Mouse (Mus musculus) NIH3T3 (cell line): Measurements from ENCODE around the gene Tmem174.

ENCODE experiments used
- DNase-seq: peaks from one replicate; pipeline ENCODE4 v3.0.0-alpha.2; 2012; ENCODE audit warnings: low read depth

Tmem174 gene

DNA sequence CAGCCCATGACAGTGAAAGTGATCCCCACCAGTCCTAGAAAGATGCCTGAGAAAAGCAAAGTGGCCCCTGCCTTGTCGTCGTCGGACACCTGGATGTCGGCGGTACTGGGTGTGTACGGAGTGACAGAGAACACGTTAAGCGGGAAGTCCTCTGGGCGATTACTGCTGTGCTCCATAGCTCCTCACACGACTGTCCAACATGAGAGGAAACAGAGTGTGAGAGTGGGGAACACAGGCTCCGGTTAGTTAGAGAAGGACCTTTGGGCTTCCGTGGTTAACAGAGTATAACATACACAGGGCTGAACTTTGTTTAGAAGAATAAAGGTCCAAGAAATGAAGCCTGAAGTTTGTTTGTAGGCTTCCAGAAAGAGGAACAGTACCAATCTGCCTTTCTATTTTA lies at the start of gene Tmem174:
Gene Tmem174 (minus strand): TSS at position 266 of the 400 bp plus-strand sequence.
- DNase-seq = no peak

DNA sequence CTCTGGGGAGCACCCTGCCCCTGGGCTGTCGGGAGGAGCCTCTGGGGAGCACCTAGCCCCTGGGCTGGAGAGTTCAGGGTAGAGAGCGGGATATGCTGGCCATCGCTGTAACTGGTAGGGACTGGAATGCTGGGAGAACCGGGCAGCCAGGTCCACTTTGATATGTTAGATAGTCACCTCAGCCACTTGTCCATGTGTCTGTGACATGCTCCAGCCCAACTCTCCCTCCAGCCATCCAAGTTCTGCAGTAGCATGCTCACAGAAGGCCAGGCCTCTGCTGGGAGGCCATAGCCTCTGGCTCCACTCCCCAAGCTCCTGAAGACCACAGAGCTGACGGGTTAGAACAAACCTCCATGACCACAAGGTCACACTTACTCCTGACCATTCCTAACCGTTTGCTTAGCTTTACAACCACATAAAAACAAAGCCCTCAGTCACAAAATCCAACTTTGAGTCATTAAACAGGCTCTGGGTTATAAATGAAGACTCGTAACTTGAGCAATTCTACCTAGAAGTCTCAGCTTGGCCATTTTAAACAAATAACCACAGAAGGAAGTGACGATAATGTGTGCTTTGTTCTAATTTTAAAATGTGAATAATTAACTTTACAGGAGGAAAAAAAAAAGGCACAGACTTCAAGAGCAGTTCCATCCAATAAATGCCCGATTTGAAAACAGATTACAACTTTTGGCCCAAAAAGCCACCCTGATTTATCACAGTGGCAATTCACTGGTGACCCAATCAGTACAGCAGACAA lies 47.1 kb upstream of the Tmem174 start:
- DNase-seq = no peak

DNA sequence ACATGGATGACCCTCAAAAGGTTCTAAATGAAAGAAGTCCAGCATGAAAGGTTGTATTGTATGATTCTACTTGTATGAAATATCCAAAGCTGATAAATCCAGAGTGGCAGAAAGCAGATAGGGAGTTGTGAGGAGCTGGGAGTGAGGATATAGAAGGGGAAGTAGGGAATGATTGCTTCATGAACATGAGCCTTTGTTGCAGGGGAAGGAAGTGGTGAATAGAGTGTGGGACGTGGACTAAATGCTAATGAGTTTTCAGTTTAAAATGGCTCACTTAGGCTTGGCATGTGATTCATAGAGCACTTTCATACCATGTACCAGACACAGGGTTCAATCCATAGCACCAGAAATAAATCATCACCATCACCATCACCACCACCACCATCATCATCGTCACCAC lies 46.2 kb upstream of the Tmem174 start:
- no peak for DNase-seq

DNA sequence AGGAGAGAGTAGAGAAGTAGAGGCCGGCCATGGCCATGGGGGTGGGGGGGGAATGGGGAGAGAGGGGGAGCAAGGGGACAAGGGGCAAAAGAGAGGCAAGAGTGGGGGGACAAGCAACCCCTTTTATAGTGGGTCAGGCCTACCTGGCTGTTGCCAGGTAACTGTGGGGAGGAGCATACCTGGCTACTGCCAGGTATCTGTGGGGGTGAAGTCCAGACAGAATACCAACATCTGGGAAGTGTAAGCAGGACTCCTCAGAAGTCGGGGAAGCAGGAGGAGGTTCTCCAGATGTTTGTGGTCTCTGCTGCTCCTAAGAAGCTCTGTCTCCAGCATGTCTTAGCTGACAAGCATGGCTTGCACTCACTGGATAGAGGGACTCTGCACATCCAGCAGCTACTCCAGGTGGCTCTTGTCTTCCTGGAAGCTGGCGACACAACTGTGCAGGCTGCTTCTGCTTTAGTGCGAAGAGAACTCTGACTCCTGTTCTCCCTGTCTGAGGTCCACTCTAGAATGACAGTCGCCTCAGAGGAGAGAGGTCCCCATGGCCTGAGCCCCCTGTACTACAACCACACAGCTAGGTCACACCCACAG lies 43.4 kb upstream of the Tmem174 start:
- no peak for DNase-seq

DNA sequence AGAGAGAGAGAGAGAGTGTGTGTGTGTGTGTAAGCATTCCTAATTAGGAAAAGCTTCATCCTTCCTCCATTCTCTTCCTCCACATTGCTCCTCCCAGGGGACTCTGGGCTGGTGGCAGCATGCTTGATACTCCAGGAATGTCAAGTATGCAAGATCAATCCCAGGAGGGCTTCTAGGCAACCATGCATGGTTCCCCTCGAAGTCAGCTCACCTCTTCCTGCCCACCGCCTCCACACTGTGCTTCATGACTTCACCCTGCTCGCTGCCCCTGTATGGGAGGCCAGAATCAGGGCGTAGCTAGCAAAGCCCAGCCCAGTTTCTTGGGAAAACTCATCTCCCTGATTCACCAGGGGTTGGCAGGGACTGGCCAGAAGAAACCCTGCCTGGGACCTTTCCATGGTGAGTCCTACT lies 42.4 kb upstream of the Tmem174 start:
- peak; percentile 80 for DNase-seq

DNA sequence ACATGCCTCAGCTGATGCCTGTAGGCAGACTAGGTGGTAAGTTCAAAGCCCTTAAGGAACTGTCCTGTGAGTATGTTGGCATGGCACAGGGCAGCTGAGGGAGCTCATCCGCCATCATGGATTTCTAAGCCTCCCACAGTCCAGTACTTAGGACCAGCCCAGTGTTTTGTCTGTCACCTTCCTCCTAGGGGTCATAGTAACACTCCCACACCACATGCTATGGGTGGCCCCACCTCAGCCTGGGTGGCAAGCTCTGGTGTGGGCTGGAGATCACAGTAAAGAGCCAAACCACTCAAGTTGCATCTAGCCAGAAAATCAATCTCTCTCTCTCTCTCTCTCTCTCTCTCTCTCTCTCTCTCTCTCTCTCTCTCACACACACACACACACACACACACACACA lies 42.0 kb upstream of the Tmem174 start:
- peak; percentile 22 for DNase-seq

DNA sequence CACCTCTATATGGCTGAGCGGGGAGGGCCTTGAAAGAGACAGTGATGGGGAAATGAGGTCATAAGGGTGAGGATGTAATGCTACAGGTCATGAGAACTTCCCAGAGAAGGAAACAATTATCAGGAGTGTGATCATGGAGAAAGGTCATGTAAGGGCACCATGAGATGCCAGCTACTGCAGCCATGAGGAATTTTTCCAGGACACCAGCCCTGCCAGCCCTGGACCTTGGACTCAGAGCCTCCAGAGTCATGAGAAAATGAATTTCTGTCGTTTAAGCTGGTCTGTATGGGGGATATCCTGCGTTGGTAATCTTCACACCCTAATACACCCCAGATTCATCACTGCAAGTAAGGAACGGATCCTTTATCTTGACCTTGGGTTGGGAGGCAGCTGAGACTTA lies 36.7 kb upstream of the Tmem174 start:
- DNase-seq = no peak

DNA sequence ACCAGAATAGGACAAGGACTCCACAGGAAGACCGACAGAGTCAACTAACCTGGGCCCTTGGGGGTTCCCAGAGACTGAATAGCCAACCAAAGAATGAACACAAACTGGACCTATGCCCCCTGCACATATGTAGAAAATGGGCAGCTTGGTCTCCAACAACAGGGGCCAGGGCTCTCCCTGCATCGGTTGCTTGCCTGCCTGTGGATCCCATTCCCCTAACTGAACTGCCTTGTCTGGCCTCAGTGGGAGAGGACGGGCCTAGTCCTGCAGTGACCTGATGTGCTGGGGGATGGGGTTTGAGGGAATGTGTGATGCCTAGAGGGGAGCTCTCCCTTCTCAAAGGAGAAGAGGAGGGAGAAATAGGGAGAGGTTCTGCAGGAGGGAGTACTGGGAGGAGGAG lies 32.1 kb upstream of the Tmem174 start:
- no peak for DNase-seq

DNA sequence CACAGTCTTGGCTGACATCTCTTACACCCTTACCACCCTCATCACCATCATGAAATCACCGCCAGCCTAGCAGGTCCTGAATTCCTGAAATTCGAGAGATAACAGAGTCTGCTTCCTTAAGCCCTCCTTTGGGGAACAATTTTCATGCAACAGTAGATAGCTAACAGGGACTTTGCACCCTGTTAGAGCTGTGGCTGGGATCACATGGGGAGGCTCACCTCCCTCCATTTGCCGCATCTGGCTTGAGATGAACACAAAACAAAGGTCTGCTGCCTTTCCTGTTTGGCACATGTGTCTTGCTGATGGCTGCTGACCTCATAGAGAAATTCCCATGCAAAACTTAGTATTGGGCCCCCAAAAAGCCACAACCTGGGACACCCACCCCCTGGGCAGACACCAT lies 30.1 kb upstream of the Tmem174 start:
- DNase-seq = no peak

DNA sequence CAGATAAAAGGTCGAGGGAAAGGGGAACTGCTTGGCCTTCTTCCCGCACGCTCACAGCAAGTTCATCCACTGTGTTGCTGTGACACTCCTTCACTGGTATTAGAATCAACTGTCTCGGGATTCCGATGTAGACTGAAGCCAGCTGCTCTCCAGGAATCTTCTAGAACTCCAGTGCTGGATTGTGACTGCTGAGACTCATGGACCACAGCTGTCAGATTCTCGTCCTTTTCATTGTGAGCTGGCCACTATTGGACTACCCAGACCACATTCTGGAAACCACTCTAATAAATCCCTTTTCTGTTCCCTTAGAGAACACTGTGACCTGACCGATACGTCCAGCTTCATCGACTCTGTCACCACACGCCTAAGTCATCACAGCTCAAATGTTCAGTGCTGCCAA lies 28.0 kb upstream of the Tmem174 start:
- no peak for DNase-seq

DNA sequence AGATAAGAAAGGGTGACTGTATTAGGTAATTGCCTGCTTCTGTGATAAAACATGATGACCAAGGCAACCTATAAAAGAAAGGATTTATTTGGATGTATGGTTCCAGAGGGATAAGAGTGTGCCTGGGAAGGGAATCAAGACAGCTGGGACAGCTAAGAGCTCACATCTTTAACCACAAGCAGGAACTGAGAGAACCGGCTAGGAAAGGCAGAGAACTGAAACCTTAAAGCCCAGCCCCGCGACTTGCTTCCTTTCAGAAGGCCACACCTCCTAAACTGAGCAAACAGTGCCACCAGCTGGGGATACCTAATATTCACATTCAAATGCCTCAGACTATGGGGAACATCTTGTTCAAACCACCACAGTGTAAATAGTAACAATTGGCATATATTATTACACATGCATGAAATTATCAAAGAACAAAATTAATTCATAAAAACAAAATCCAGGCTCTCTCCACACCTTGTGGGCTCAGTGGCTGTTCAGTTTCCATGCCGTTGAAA lies 25.0 kb upstream of the Tmem174 start:
- peak; percentile 8 for DNase-seq

DNA sequence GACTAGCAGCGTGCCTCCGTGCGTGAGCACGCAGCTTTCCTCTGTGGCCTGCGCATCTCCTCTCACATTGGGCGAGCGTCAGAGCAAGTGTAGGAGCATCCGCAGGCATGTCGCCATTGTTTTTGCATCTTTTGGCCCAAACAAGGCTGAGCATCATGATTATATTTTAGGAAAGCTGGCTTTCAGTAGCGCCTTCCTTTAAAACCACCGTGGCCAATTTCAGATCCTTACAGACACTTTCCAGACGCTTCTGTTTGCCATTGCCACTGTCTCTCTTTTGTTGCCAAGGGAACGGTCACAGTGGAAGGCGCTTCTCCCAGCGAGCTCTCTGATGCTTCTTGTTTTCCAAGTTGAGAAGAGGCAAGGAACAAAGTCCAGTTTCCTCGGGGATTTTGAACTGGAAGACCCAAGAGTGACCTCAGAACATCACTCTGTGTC lies 18.8 kb upstream of the Tmem174 start:
- DNase-seq = no peak

DNA sequence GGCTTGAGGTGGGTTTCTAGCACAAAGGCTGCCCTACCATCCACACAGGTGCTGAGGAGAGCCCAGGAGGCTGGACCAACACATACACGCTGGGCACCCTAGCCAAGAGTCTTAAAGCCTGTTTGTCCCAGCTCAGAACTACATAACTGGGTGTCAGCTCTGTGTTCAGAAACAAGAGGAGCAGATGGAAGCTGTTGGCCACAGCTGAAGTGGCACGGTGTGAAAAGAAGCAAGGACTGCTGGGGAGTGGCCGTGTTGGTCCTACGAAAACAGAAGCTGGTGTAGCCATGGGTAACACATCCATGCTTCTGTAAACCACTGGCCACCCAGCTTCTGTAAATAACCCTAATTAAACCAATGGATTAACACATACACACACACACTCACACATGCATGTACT lies 18.1 kb upstream of the Tmem174 start:
- no peak for DNase-seq

DNA sequence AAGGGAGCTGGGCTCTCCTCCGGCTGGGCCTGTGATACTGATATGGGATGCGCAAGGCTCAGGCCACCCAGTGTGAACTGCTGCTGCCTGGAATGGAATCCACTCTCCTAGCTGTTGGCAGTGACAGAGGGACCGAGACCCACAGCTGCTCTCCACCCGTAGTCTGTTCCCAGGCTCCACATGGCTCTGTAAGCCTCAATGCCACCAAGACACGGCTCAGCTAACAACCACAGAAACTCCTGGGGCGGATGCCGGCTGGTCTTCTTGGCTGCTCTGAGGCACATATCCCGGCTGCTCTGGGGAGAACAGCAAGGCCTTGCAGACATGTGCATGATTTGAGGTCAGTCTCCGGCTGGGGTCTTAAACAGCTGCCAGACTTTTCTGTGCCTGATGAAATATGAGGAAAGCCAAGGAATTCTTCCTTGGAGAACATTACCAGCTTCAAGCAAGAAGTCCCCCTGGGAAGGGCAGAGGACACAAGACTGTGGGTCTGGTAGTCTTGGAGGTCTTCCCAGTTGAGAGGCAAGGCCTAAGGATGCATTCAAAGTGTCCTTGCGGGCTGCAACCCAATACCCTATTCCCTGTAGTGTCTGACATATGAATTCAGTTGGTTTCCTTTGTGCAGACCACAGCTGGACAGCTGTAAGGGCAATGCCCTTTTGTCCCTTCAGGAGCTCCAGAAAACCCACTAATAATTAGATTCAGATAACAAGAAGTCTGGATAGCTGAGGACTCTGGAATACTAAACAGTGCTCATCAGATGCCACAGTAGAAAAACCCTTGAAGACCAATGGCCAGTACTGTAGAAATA lies 17.1 kb upstream of the Tmem174 start:
- DNase-seq = peak; percentile 14

DNA sequence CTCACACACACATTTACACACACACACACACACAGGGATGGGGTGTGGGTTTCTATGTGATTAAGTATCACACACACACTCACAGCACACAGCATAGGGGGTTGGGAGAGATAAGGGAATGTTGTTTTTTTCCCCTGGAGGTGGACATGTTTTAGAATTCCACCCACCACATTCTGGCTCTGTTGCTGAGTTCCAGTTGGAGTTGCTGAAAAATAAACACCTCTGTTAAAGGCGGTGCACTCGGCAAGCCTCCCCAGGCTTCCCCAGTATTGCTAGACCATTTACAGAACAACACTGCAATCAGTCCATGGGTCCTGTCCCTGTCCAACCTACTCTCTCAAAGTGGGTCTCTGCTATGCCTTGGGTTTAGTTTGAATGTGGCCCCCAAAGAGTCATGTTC lies 15.0 kb upstream of the Tmem174 start:
- DNase-seq = no peak

DNA sequence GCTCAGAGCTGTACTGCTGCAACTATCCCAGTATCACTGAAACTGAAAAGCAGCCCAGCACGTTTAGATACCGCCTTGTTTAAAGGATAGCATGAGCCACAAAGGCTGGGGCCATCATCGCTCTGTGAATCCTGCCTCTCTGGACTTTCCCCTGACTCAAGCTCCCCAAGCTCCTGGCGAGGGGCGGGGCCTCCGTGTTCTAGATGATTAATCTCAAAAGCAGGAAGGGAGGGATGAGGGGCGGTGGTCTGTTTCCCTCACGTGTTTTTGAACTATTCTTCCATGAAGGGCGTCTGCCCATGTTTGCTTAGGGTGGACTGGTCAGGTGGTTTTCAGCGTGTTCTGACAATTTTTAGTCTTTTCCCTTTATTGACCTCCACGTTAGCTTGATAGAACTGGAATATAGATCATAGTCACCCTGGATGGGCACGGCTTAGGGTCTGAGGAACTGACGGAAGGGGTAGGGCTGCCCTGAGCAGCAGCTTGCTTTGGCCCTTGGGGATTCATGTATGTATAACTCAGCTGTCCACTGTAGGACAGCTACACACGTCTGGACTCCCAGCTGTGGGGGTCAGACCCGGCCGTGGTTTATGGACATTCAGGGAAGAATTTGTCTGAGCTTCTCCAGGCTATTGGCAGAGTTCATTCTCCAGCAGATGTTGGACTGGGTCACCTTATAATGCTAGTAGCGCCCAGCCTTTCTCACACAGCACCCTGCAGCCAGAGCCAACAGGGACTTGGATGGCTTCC lies 14.2 kb upstream of the Tmem174 start:
- peak; percentile 60 for DNase-seq

DNA sequence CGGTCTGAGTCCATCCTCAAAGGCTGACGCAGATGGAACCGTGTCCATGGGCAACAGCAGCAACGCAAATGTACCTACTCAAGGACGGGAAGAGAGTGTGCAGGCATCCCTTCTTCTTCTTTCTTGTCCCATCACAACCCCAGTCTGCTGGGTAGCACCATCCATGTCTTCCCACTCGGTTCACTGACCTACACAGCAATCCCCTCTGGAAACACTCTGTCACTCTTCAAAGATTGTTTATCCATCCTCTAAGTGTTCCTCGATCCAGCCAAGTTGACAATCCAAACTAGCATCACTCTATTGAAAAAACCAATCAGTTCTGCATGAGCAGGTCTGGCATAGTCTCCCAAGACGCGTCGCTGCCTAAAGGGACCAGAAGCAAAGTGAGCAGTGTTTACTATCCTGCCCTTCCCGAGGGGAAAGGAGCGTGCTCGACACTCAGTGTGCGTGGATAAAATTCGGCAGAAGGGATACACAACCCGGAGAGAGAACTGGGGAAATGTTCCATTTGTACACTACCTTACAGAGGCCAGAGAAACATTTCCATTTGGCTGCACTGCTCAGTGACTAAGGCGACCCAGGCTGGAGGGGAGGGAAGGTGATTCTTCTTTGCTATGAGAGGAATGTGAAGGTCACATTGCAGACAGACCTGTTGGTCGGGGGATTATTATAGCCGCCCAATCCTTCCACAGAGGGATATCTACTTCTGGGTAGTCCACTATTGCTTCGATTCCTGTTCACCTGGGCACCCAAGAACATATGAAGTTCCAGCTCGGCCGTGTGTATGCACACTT lies 10.8 kb upstream of the Tmem174 start:
- no peak for DNase-seq

DNA sequence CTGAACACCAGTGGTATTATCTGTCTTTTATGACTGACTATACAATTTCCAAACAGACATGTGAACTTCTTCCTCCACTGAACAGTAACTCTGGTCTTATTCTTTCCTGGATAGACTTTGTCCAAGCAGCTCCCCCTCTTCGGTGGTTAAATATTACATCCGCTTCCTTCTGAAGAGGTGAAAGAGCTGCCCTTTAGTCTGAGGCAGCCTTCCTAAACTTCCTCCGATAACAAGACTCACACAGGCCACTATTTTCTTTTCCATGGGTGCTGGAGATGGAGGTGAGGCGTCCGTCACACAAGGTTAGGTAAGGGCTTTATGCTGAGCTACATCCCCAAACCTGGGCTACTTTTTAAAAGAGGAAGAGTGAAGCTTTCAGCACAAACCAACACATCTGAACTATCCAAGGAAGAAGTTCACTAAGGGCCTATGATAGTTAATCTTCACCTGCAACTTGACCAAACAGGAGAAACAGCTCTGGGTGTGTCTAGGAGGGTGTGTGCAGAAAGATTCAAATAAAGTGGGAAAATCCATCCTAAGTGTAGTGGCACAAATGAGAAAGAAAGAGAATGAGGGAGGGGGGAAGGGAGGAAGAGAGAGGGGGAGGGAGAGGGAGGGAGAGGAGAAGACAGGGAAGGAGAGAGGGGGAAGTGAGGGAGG lies 1.4 kb upstream of the Tmem174 start:
- DNase-seq = no peak

DNA sequence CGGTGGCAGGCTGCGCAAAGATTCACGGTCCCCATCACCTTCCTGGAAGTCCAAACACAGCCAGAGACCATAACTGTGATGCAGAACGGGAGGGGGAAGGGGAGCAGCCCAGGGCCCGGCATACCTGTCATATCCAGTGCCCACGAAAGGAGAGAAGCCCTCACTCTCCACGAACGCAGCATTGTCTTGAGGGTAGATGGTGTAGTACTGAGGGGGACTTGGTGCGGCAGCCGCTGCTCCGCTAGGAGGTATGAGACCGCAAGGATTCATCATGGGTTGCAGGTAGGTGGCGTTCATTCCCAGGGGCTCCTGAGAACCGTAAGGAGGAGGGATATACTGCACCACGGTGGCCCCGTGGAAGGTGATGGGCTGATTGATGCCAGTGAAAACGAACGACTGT lies 639 bp downstream of the Tmem174 start:
- no peak for DNase-seq

DNA sequence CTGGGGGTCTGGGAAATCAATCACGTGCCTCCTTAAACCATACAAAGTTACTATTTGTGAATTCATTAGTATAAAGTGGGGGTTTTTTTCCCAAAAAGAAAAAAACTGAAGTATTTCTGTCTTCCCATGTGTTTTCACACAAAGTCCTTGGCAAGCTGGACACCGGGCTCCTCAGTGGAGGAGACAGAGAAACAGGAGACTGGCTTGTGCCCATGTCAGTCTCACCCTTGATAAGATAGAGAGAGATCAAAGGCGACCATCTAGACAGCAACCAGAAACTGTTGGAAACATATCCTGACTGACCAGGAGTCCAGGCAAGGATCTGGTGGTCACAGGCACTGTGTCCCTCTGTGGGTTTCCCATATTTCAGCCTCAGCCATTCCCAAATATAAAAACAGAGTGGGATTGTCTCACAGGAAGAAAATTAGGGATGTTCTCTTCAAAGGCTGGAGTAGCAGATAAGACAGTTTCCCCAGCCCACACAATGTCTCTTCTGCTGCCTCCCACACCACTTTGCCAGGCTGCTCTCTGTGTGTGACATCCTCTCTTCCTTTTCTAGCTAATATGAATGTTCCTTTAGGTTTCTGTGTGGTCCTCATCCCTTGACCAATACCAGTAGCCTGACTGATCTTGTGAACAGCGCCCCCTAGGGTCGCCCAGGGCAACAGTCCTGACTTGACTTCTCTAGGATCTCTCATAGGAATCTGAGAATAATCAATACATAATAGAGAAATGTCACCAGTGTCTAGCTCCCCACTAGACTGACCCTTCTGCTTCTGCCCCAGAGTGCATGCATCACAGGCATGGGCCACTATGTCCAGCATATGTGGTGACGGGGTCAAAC lies 3.3 kb downstream of the Tmem174 start:
- no peak for DNase-seq
